27 mouse cellular contexts compared by ENCODE assay signal in the genomic region with DNA sequence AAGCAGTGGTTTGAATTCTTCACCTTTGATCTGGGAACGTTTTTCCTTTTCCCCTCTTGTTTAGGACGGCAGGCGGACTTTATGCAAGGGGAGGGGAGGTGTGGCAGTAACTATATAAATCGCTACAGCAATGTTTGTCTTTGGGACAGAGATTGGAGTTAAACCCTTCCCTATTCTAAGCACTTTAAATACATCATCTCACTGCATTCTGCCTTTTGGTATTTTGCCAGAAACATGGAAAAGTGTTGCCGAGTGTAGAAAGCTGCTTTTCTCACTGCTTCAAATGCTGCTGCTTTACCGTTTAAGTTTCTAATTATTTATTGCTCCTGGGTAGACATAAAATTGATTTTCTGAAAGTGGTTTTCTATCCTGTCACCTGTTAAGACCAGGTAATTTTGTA. TPM values are rescaled to one million over a fixed set of nuclear protein-coding genes. Genes with fewer than 3 reads are reported as not detected.
DNase-seq lines count a peak whose midpoint lies in the region; ATAC-seq and TF ChIP-seq lines count a peak whose summit lies in the region.
"Had no signal": no experiment of that assay in that cellular context is flagged by ENCODE, and none has a peak within 500 bp of the region (broad histone marks: within the 10 kb centered on the region; RNA-seq: fewer than 3 reads in every experiment).

No protein-coding gene starts in this region.

- TF ChIP-seq EP300 in lung, postnatal 0 days (IDR thresholded peaks at IDR 0.05): no peak

- no peaks in the 10 kb centered on the region for H3K9me3 ChIP-seq in forebrain, embryonic 14.5 days (replicated peaks; ENCODE audit: control insufficient read depth, low read length)
- no peaks in the 10 kb centered on the region; the same call in 1 of the 2 replicates for H3K9me3 ChIP-seq in forebrain, embryonic 13.5 days (replicated peaks)
- 0 out of 2 replicates have a peak, but pooled peaks cover 2% of the 10 kb centered on the region for H3K9me3 ChIP-seq in intestine, embryonic 14.5 days (ENCODE audit: control insufficient read depth, low read length)
- H3K9me3 ChIP-seq in intestine, postnatal 0 days (ENCODE audit: control insufficient read depth): no peaks in the 10 kb centered on the region
- H3K9me3 ChIP-seq in lung, postnatal 0 days (ENCODE audit: low read length): no peaks in the 10 kb centered on the region
- H3K9me3 ChIP-seq in midbrain, postnatal 0 days (ENCODE audit: low read length): no peaks in the 10 kb centered on the region
- H3K9me3 ChIP-seq: limb, embryonic 12.5 days; liver, embryonic 13.5 days had no signal

- ATAC-seq in forebrain, embryonic 14.5 days: no peak
- no peak for ATAC-seq in forebrain, embryonic 13.5 days
- no peak for ATAC-seq in intestine, embryonic 14.5 days (replicated peaks; ENCODE audit: low FRiP score, low TSS enrichment, low read depth)
- ATAC-seq in intestine, postnatal 0 days: no peak
- no peak for ATAC-seq in lung, postnatal 0 days
- ATAC-seq in midbrain, postnatal 0 days (ENCODE audit: low FRiP score): no peak
- ATAC-seq: activated CD4-positive, CD25-positive, alpha-beta regulatory T cell, adult 4 months; CD4-positive, CD25-positive, alpha-beta regulatory T cell, adult 4 months; hindbrain, embryonic 16.5 days had no signal

- no peak overlapping the region for H3K4me2 ChIP-seq in forebrain, embryonic 14.5 days (ENCODE audit: low read length)
- no peak overlapping the region for H3K4me2 ChIP-seq in forebrain, embryonic 13.5 days
- peak overlapping the region; percentile 34 for H3K4me2 ChIP-seq in intestine, embryonic 14.5 days (ENCODE audit: low read length)
- no peak overlapping the region for H3K4me2 ChIP-seq in intestine, postnatal 0 days (replicated peaks; ENCODE audit: low read depth)
- H3K4me2 ChIP-seq in lung, postnatal 0 days (replicated peaks; ENCODE audit: low read depth, low read length): no peak overlapping the region
- no peak overlapping the region for H3K4me2 ChIP-seq in midbrain, postnatal 0 days (ENCODE audit: low read depth, low read length, poor library complexity, severe bottlenecking)
- H3K4me2 ChIP-seq: heart, embryonic 12.5 days; limb, embryonic 12.5 days; liver, embryonic 13.5 days had no signal

- TF ChIP-seq CTCF in intestine, postnatal 0 days (IDR thresholded peaks at IDR 0.05; ENCODE audit: low read depth): no peak
- no peak for TF ChIP-seq CTCF in lung, postnatal 0 days (IDR thresholded peaks at IDR 0.05)
- TF ChIP-seq CTCF in midbrain, postnatal 0 days (IDR thresholded peaks at IDR 0.05): no peak

- H3K36me3 ChIP-seq in forebrain, embryonic 14.5 days (ENCODE audit: control insufficient read depth, insufficient read depth, low read length): no peaks in the 10 kb centered on the region
- H3K36me3 ChIP-seq in forebrain, embryonic 13.5 days (ENCODE audit: poor library complexity, severe bottlenecking): no peaks in the 10 kb centered on the region
- no peaks in the 10 kb centered on the region for H3K36me3 ChIP-seq in intestine, embryonic 14.5 days (ENCODE audit: control insufficient read depth, insufficient read depth, low read length)
- no peaks in the 10 kb centered on the region for H3K36me3 ChIP-seq in intestine, postnatal 0 days (ENCODE audit: control insufficient read depth, insufficient read depth)
- no peaks in the 10 kb centered on the region for H3K36me3 ChIP-seq in lung, postnatal 0 days (ENCODE audit: insufficient read depth, low read length)
- no peaks in the 10 kb centered on the region for H3K36me3 ChIP-seq in midbrain, postnatal 0 days (ENCODE audit: insufficient read depth, low read length)
- H3K36me3 ChIP-seq: heart, embryonic 12.5 days; limb, embryonic 12.5 days; liver, embryonic 13.5 days had no signal

- peaks cover 5% of the 10 kb centered on the region; the same call in 1 of the 2 replicates for H3K4me1 ChIP-seq in forebrain, embryonic 14.5 days (ENCODE audit: control insufficient read depth, insufficient read depth, low read length)
- peaks cover 20% of the 10 kb centered on the region for H3K4me1 ChIP-seq in forebrain, embryonic 13.5 days
- peaks cover 12% of the 10 kb centered on the region for H3K4me1 ChIP-seq in intestine, embryonic 14.5 days (replicated peaks; ENCODE audit: control insufficient read depth, insufficient read depth, low read length)
- no peaks in the 10 kb centered on the region for H3K4me1 ChIP-seq in intestine, postnatal 0 days (replicated peaks; ENCODE audit: control insufficient read depth, insufficient read depth, low read length)
- no peaks in the 10 kb centered on the region for H3K4me1 ChIP-seq in lung, postnatal 0 days (ENCODE audit: insufficient read depth, low read depth, low read length)
- H3K4me1 ChIP-seq in midbrain, postnatal 0 days (ENCODE audit: insufficient read depth, low read length): peaks cover 1% of the 10 kb centered on the region; the same call in 1 of the 2 replicates
- H3K4me1 ChIP-seq: heart, embryonic 12.5 days; liver, embryonic 13.5 days had no signal

- H3K27ac ChIP-seq in forebrain, embryonic 14.5 days (ENCODE audit: low read depth, low read length): 0 out of 2 replicates have a peak overlapping the region, but pooled peaks have one; percentile 9
- H3K27ac ChIP-seq in forebrain, embryonic 13.5 days: no peak overlapping the region
- no peak overlapping the region for H3K27ac ChIP-seq in intestine, embryonic 14.5 days (ENCODE audit: low read depth)
- H3K27ac ChIP-seq in intestine, postnatal 0 days (ENCODE audit: low read depth, low read length): no peak overlapping the region
- H3K27ac ChIP-seq in lung, postnatal 0 days (ENCODE audit: low read length): no peak overlapping the region
- H3K27ac ChIP-seq in midbrain, postnatal 0 days (ENCODE audit: low read depth, low read length): no peak overlapping the region
- H3K27ac ChIP-seq: gastrocnemius, adult 2 months; limb, embryonic 12.5 days; liver, embryonic 13.5 days had no signal

- no peaks in the 10 kb centered on the region for H3K27me3 ChIP-seq in forebrain, embryonic 14.5 days (replicated peaks; ENCODE audit: control insufficient read depth, insufficient read depth, low read length)
- no peaks in the 10 kb centered on the region for H3K27me3 ChIP-seq in forebrain, embryonic 13.5 days
- no peaks in the 10 kb centered on the region for H3K27me3 ChIP-seq in intestine, embryonic 14.5 days (replicated peaks; ENCODE audit: control insufficient read depth, insufficient read depth, low read length)
- no peaks in the 10 kb centered on the region for H3K27me3 ChIP-seq in intestine, postnatal 0 days (replicated peaks; ENCODE audit: control insufficient read depth, insufficient read depth, low read length)
- H3K27me3 ChIP-seq in lung, postnatal 0 days (replicated peaks; ENCODE audit: insufficient read depth, low read length): no peaks in the 10 kb centered on the region
- no peaks in the 10 kb centered on the region for H3K27me3 ChIP-seq in midbrain, postnatal 0 days (ENCODE audit: insufficient read depth, low read length)
- H3K27me3 ChIP-seq: heart, embryonic 12.5 days; limb, embryonic 12.5 days; liver, embryonic 13.5 days had no signal

- 26% methylated on average over 6 of the region's 6 CpGs for WGBS in forebrain, embryonic 14.5 days
- 29% methylated on average over 6 of the region's 6 CpGs for WGBS in forebrain, embryonic 13.5 days
- 6% methylated on average over 6 of the region's 6 CpGs for WGBS in intestine, embryonic 14.5 days
- WGBS in intestine, postnatal 0 days: 8% methylated on average over 6 of the region's 6 CpGs
- WGBS in lung, postnatal 0 days: 12% methylated on average over 6 of the region's 6 CpGs
- WGBS in midbrain, postnatal 0 days: 23% methylated on average over 6 of the region's 6 CpGs

- no peak overlapping the region for H3K9ac ChIP-seq in forebrain, embryonic 14.5 days (ENCODE audit: low read length)
- no peak overlapping the region for H3K9ac ChIP-seq in forebrain, embryonic 13.5 days
- no peak overlapping the region for H3K9ac ChIP-seq in intestine, embryonic 14.5 days (ENCODE audit: low read length)
- no peak overlapping the region for H3K9ac ChIP-seq in intestine, postnatal 0 days (ENCODE audit: low read depth, low read length)
- no peak overlapping the region for H3K9ac ChIP-seq in lung, postnatal 0 days (replicated peaks; ENCODE audit: low read depth)
- H3K9ac ChIP-seq in midbrain, postnatal 0 days (replicated peaks; ENCODE audit: low read length, poor library complexity, severe bottlenecking): no peak overlapping the region
- H3K9ac ChIP-seq: heart, embryonic 12.5 days; limb, embryonic 12.5 days; liver, embryonic 13.5 days had no signal

- peak; percentile 65 for DNase-seq in forebrain, embryonic 14.5 days (ENCODE audit: low spot score)
- DNase-seq in intestine, embryonic 14.5 days (ENCODE audit: low spot score): no peak
- DNase-seq in lung, postnatal 0 days (ENCODE audit: low spot score): peak; percentile 39
- DNase-seq in lung, postnatal 14 days: no peak
- peak; percentile 27 for DNase-seq in midbrain, postnatal 0 days (ENCODE audit: low spot score)
- no peak for DNase-seq in cerebellum, adult 9-11 months
- DNase-seq: adrenal gland, postnatal 10 days; cerebellum, adult 11-12 months; cerebellum, postnatal 25 days; gastrocnemius, adult 2 months; heart, postnatal 36 days; kidney, adult 8-10 months; liver, embryonic 13.5 days; lung, postnatal 36 days; retina, postnatal 1 day; right cerebral cortex, postnatal 4 days; thymus, postnatal 14 days had no signal

- no peak overlapping the region for H3K4me3 ChIP-seq in forebrain, embryonic 14.5 days (ENCODE audit: low read depth, low read length)
- no peak overlapping the region for H3K4me3 ChIP-seq in forebrain, embryonic 13.5 days
- no peak overlapping the region for H3K4me3 ChIP-seq in intestine, embryonic 14.5 days (ENCODE audit: low read depth, low read length)
- no peak overlapping the region for H3K4me3 ChIP-seq in intestine, postnatal 0 days (ENCODE audit: low read depth, low read length)
- H3K4me3 ChIP-seq in lung, postnatal 0 days (ENCODE audit: low read depth, low read length): no peak overlapping the region
- H3K4me3 ChIP-seq in midbrain, postnatal 0 days (ENCODE audit: low read depth, low read length): no peak overlapping the region
- H3K4me3 ChIP-seq: gastrocnemius, adult 2 months; heart, embryonic 12.5 days; limb, embryonic 12.5 days; liver, embryonic 13.5 days had no signal

RNA-seq across cellular contexts. Expression of gene Gtf2a1l, which starts 33.9 kb away (rescaled TPM):
- polyA plus RNA-seq in forebrain, embryonic 14.5 days (2014; fragmentation: Nextera tagmentation; extraction: Ambion mirVana): 0.17 TPM in 1 of 2 replicates, not detected in the other
- 0.15 and 0.16 TPM in 2 replicates for polyA plus RNA-seq in forebrain, embryonic 13.5 days (2015; fragmentation: Nextera tagmentation; extraction: Ambion mirVana)
- 0.50 and 0.92 TPM in 2 replicates for polyA plus RNA-seq in intestine, embryonic 14.5 days (2014; fragmentation: Nextera tagmentation; extraction: Ambion mirVana)
- polyA plus RNA-seq in intestine, postnatal 0 days (2015; fragmentation: Nextera tagmentation; extraction: Ambion mirVana): not detected in 2 replicates
- polyA plus RNA-seq in lung, postnatal 0 days (2015; fragmentation: Nextera tagmentation; extraction: Ambion mirVana): 0.15 TPM in 1 of 2 replicates, not detected in the other
- not detected in 2 replicates for total RNA-seq in midbrain, postnatal 0 days (2014; rRNA removed)
- polyA plus RNA-seq in midbrain, postnatal 0 days (2015; fragmentation: Nextera tagmentation; extraction: Ambion mirVana): 0.29 and 0.39 TPM in 2 replicates
- total RNA-seq: adrenal gland, postnatal 10 days; gastrocnemius, adult 2 months; granulocyte monocyte progenitor cell, adult 5-6 weeks; heart, postnatal 36 days; layer of hippocampus, postnatal 14 days had no signal
- polyA plus RNA-seq: CD4-positive, CD25-positive, alpha-beta regulatory T cell, adult 4 months; large intestine, adult 2 months; limb, embryonic 12.5 days; liver, embryonic 13.5 days had no signal

Comparison
In these comparisons a context has a peak if more than half of its experiments do, and no peak if none do; other contexts are left out.
1. DNase-seq: peak in forebrain, embryonic 14.5 days (single experiment), lung, postnatal 0 days (single experiment) and midbrain, postnatal 0 days (single experiment); none in intestine, embryonic 14.5 days (single experiment), lung, postnatal 14 days (single experiment) and cerebellum, adult 9-11 months (single experiment).